Mouse (Mus musculus) hindbrain, embryonic 12.5 days (tissue): ENCODE measurements around the gene Rem2. TPM values are rescaled to one million over a fixed set of nuclear protein-coding genes. Genes with fewer than 3 reads are reported as not detected.

ENCODE experiments used
- ATAC-seq: fragments of 200-750 bp; cut with Nextera tagmentation; 2 replicates; pipeline ENCODE4 v1.8.0; 2017; ENCODE audit warnings: moderate TSS enrichment; ENCODE audit not compliant: low FRiP score
- H3K27ac ChIP-seq: fragments of 300-500 bp; sonication (generic); 2 replicates; pipeline ENCODE4 v1.5.1; 2016; ENCODE audit warnings: mild to moderate bottlenecking
- H3K27me3 ChIP-seq: fragments of 300-500 bp; sonication (generic); 2 replicates; pipeline ENCODE4 v1.6.1; 2016; ENCODE audit warnings: mild to moderate bottlenecking
- H3K36me3 ChIP-seq: fragments of 300-500 bp; sonication (generic); 2 replicates; pipeline ENCODE4 v1.6.1; 2016; ENCODE audit warnings: mild to moderate bottlenecking
- H3K4me1 ChIP-seq: fragments of 300-500 bp; sonication (generic); 2 replicates; pipeline ENCODE4 v1.6.1; 2016
- H3K4me2 ChIP-seq: fragments of 300-500 bp; sonication (generic); replicated peaks from 2 replicates; pipeline ENCODE4 v1.6.1; 2016; ENCODE audit warnings: mild to moderate bottlenecking
- H3K4me3 ChIP-seq: fragments of 300-500 bp; sonication (generic); 2 replicates; pipeline ENCODE4 v1.5.1; 2016; ENCODE audit warnings: mild to moderate bottlenecking
- H3K9ac ChIP-seq: fragments of 300-500 bp; sonication (generic); 2 replicates; pipeline ENCODE4 v1.6.1; 2016; ENCODE audit warnings: mild to moderate bottlenecking, moderate library complexity
- H3K9me3 ChIP-seq: fragments of 300-500 bp; sonication (generic); replicated peaks from 2 replicates; pipeline ENCODE4 v1.6.1; 2016; ENCODE audit warnings: mild to moderate bottlenecking
- WGBS: fragments of 180-500 bp; shearing (Covaris S2); methylation state at CpG from one replicate; pipeline ENCODE4 v1.1.7; 2016; 5-methylcytosine and 5-hydroxymethylcytosine counted together
- polyA plus RNA-seq: library from polyadenylated mRNA; unstranded; fragments of >200 nt; fragmentation: Nextera tagmentation; extraction: Ambion mirVana; gene quantifications from 2 replicates; pipeline ENCODE4 v1.2.1, GENCODE M21; 2016

The Rem2 gene
- polyA plus RNA-seq, result 39.3 and 46.1 TPM in 2 replicates

- Histone ChIP-seq H3K27ac (peak within 1 kb of the TSS; percentile 86), H3K27me3 (peaks cover 23% of the 10 kb centered on the region), H3K4me2 (peak within 1 kb of the TSS; percentile 87), H3K36me3 (no peaks in the 10 kb centered on the region), H3K9me3 (no peaks in the 10 kb centered on the region), H3K4me3 (peak within 1 kb of the TSS; percentile 57), H3K9ac (peak within 1 kb of the TSS; percentile 83), H3K4me1 (peaks cover 41% of the 10 kb centered on the region)
- peak; percentile 91 for ATAC-seq
- WGBS, result under 1% methylated on average over 23 of the region's 23 CpGs
These were observed at the start of gene Rem2 for GRCm38 (mm10) chr14:54475941-54476844. Rem2 (plus strand) TSS chr14:54476100.

GRCm38 (mm10) chr14:54426689-54427398 is 49.1 kb upstream of the Rem2 start, which contains the start of gene Mrpl52:
Mrpl52 (plus strand) TSS chr14:54426909.
- H3K9ac ChIP-seq, result peak within 1 kb of the TSS; percentile 81
- no peaks in the 10 kb centered on the region for H3K9me3 ChIP-seq
- no peaks in the 10 kb centered on the region for H3K27me3 ChIP-seq
- peak within 1 kb of the TSS; percentile 90 for H3K27ac ChIP-seq
- ATAC-seq, result peak; percentile 86
- 0 out of 2 replicates have a peak, but pooled peaks cover 4% of the 10 kb centered on the region for H3K36me3 ChIP-seq
- peak within 1 kb of the TSS; percentile 79 for H3K4me2 ChIP-seq
- peaks cover 31% of the 10 kb centered on the region for H3K4me1 ChIP-seq
- WGBS, result under 1% methylated on average over 48 of the region's 48 CpGs
- peak within 1 kb of the TSS; percentile 70 for H3K4me3 ChIP-seq

GRCm38 (mm10) chr14:54427696-54428095 is 48.2 kb upstream of the Rem2 start:
- Histone ChIP-seq H3K4me1 (peaks cover 35% of the 10 kb centered on the region), H3K4me2 (peak overlapping the region; percentile 79), H3K27ac (no peak overlapping the region), H3K9me3 (no peaks in the 10 kb centered on the region), H3K4me3 (peak overlapping the region; percentile 70), H3K27me3 (peaks cover 7% of the 10 kb centered on the region), H3K36me3 (0 out of 2 replicates have a peak, but pooled peaks cover 4% of the 10 kb centered on the region), H3K9ac (no peak overlapping the region)
- ATAC-seq, result no peak
- WGBS, result 90% methylated on average over 7 of the region's 7 CpGs

GRCm38 (mm10) chr14:54428421-54428820 is 47.5 kb upstream of the Rem2 start:
- no peak overlapping the region for H3K4me3 ChIP-seq
- 93% methylated on average over 5 of the region's 5 CpGs for WGBS
- H3K9me3 ChIP-seq, result no peaks in the 10 kb centered on the region
- H3K4me2 ChIP-seq, result no peak overlapping the region
- H3K36me3 ChIP-seq, result 0 out of 2 replicates have a peak, but pooled peaks cover 4% of the 10 kb centered on the region
- peaks cover 41% of the 10 kb centered on the region for H3K4me1 ChIP-seq
- no peak overlapping the region for H3K9ac ChIP-seq
- no peak for ATAC-seq
- H3K27ac ChIP-seq, result no peak overlapping the region
- H3K27me3 ChIP-seq, result peaks cover 14% of the 10 kb centered on the region

- peaks cover 14% of the 10 kb centered on the region for H3K27me3 ChIP-seq
- peak overlapping the region; percentile 64 for H3K27ac ChIP-seq
- no peak for ATAC-seq
- H3K36me3 ChIP-seq, result 0 out of 2 replicates have a peak, but pooled peaks cover 4% of the 10 kb centered on the region
- no peaks in the 10 kb centered on the region for H3K9me3 ChIP-seq
- no peak overlapping the region for H3K4me3 ChIP-seq
- peaks cover 52% of the 10 kb centered on the region for H3K4me1 ChIP-seq
- 66% methylated on average over 7 of the region's 7 CpGs for WGBS
- H3K9ac ChIP-seq, result no peak overlapping the region
- peak overlapping the region; percentile 60 for H3K4me2 ChIP-seq
These were observed 46.4 kb upstream of the Rem2 start for GRCm38 (mm10) chr14:54429332-54430093.

GRCm38 (mm10) chr14:54430406-54431145 is 45.3 kb upstream of the Rem2 start:
- peak overlapping the region; percentile 89 for H3K27ac ChIP-seq
- H3K4me1 ChIP-seq, result peaks cover 52% of the 10 kb centered on the region
- peak overlapping the region; percentile 60 for H3K4me2 ChIP-seq
- H3K36me3 ChIP-seq, result 0 out of 2 replicates have a peak, but pooled peaks cover 4% of the 10 kb centered on the region
- no peak for ATAC-seq
- WGBS, result 2% methylated on average over 18 of the region's 18 CpGs
- H3K9me3 ChIP-seq, result no peaks in the 10 kb centered on the region
- peaks cover 14% of the 10 kb centered on the region for H3K27me3 ChIP-seq
- peak overlapping the region; percentile 67 for H3K4me3 ChIP-seq
- H3K9ac ChIP-seq, result peak overlapping the region; percentile 86

GRCm38 (mm10) chr14:54431334-54432077 is 44.4 kb upstream of the Rem2 start, which contains the start of gene Mmp14:
Mmp14 (plus strand) TSS chr14:54431612.
- WGBS, result under 1% methylated on average over 49 of the region's 49 CpGs
- no peaks in the 10 kb centered on the region for H3K9me3 ChIP-seq
- H3K4me2 ChIP-seq, result peak within 1 kb of the TSS; percentile 60
- H3K4me3 ChIP-seq, result peak within 1 kb of the TSS; percentile 67
- peak; percentile 41 for ATAC-seq
- H3K9ac ChIP-seq, result peak within 1 kb of the TSS; percentile 86
- 0 out of 2 replicates have a peak, but pooled peaks cover 4% of the 10 kb centered on the region for H3K36me3 ChIP-seq
- H3K27me3 ChIP-seq, result peaks cover 14% of the 10 kb centered on the region
- H3K27ac ChIP-seq, result peak within 1 kb of the TSS; percentile 89
- H3K4me1 ChIP-seq, result peaks cover 48% of the 10 kb centered on the region

GRCm38 (mm10) chr14:54432078-54432836 is 43.6 kb upstream of the Rem2 start:
- Histone ChIP-seq H3K27me3 (peaks cover 14% of the 10 kb centered on the region), H3K9me3 (no peaks in the 10 kb centered on the region), H3K9ac (peak overlapping the region; percentile 86), H3K4me2 (peak overlapping the region; percentile 60), H3K27ac (peak overlapping the region; percentile 89), H3K36me3 (0 out of 2 replicates have a peak, but pooled peaks cover 4% of the 10 kb centered on the region), H3K4me3 (peak overlapping the region; percentile 67), H3K4me1 (peaks cover 48% of the 10 kb centered on the region)
- ATAC-seq, result peak; percentile 36
- WGBS, result 3% methylated on average over 54 of the region's 54 CpGs

GRCm38 (mm10) chr14:54432837-54433830 is 42.8 kb upstream of the Rem2 start:
- peaks cover 43% of the 10 kb centered on the region for H3K4me1 ChIP-seq
- H3K9me3 ChIP-seq, result no peaks in the 10 kb centered on the region
- WGBS, result 46% methylated on average over 16 of the region's 17 CpGs
- ATAC-seq, result 0 out of 2 replicates have a peak, but pooled peaks have one; percentile 14
- H3K27ac ChIP-seq, result peak overlapping the region; percentile 89
- peaks cover 14% of the 10 kb centered on the region for H3K27me3 ChIP-seq
- H3K4me3 ChIP-seq, result peak overlapping the region; percentile 67
- peak overlapping the region; percentile 60 for H3K4me2 ChIP-seq
- 0 out of 2 replicates have a peak, but pooled peaks cover 4% of the 10 kb centered on the region for H3K36me3 ChIP-seq
- H3K9ac ChIP-seq, result peak overlapping the region; percentile 86
